Mouse (Mus musculus) cerebellum, postnatal 4 days (tissue): Measurements from ENCODE around the gene Prrg3.
A peak's percentile ranks its signal among the peaks of the same experiment; 100 is the strongest.
"Not testable (repeated sequence)": the region's sequence is repeated elsewhere in the genome, so short reads cannot be mapped to it uniquely, and the experiment has no call there.

Experiments used
- DNase-seq, 2 experiments: peaks; one replicate each; pipeline ENCODE4 v3.0.0; 2022; ENCODE audit warnings: low spot score in 2 of 2, mixed read lengths in 1 of 2

The Prrg3 gene

DNA sequence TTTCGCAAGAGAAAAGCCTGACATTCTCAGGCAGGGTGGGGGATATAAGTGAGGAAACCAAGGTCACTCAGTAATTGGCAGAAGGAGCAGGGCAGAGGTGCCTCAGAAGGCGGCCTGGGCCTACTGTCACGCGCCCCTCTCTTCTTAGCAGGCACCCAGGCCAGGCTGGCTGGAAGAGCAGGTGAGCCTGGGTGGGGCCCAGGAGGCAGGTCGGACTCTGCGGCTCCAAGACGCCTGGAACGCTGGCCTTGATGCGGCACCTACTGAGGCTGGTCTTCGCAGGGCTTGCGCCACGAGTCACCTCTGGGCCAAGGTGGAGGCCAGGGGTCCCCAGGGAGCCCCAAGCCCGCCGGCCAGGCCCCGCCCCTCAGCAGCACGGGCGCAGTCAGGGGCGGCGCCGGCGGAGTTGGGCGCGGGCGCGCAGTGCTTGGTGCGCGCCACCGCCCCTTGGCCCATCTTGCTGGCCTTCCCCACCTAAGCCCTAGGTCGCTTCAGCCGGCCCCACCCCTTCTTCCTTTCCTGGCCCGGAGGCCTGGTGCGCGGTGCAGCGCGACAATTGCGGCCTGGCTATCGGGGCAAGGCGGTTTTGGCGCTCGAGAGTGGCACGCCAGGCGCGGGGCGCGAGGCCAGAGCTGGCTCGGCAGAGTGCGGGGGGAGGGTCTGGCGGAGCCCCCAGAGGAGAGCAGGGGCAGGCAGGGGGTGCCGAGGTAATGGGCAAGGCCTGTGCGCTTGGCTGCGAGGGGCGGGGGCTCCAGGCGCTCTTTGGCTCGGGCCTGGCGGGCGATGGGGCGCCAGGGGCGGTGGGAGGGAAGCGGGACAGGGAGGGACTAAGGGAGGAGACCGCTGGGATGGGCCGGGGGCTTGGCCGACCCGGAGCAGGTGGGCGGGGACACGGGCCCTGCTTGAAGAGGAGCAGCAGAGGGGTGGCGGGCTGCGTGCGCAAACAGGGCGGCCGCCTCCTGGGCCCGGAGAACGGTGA lies at the start of gene Prrg3:
Gene Prrg3 (plus strand): TSS at position 552 of the 979 bp plus-strand sequence.
- peak; percentile 21 to 55 for DNase-seq

DNA sequence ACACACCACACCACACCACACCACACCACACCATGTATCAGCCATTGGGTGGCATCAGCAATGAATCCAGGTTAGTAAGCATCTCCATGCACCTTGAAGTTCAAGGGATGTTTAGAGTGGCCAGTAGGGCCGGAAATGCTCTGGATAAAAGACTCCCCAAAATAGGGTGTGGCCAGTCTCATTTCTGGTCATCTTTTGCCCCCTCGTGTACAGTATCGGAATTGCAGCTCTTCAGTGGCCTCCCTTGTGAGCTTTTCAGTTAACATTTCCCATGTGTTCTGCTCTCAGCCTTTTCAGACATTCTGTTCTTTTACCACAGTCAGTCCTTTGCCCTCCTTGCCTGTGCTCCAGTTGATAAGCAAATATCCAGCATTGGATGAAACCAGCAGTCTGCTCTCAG lies 15.8 kb upstream of the Prrg3 start:
- peak in 1 of 2 experiments; percentile 41 for DNase-seq

DNA sequence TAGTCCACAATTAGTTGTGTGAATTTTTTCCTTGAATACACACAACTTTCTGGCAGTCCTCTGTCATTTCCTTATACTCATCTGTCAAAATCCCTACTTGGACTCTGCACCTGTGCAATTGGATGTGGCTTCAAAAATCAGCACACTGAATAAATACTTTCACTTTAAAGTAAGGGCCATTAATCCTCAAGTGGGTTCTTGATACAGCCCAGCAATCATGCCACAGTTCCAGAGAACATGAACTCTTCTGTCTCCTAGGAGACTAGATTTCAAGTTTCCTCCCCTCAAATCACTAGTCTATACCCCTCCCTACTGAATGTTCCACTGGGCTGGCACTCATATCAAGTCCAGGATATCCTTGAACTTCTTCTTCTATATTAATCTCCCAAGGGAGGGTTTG lies 4.1 kb upstream of the Prrg3 start:
- DNase-seq: no peak

DNA sequence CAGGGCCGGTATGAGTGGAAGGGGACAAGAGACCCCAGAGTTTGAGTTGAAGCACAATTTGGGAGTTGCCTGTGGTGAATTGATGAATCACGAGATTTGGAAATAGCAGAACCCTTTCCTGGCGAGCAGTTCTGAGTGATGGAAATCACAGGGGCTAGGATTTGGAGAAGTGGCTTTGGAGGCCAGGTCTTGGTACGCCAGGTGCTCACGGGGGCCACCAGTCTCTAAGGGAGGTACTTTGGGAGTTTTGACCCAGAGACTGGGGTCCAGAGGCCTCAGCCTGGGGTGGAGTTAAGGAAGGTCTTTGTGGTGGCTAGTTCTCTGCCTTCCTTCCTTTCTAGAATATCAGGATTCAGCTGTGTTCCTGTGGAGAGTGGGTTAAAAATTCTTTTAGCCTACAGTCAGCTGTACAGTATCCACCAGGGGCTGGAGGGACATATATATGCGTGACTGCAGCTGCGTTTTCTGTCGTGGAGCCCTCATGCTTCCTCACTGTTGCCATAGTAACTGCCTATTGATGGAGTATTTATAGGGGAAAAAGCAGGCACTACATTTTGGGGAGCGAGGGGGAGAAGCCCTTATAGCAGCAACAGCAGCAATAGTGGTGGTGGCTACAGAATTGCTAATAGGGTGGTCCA lies 970 bp downstream of the Prrg3 start:
- DNase-seq: no peak

DNA sequence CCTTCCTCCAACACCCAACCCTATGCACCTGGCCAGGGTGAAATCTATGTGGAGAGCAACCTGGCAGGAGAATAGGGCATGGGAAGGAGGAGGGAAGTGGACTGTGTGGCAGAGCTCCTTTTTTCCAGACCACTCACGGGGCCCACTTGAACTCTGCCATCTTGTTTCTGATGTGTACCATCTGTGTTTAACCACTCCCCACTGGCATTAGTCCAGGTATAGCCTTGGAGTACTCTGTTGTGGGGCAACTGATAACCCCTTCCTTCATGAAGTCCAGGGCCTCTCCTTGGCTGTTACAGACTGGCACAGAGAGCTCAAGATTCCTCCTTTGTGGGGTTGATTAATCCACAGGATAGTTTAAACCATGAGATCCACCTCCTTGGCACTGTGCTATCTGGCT lies 5.8 kb downstream of the Prrg3 start:
- no peak for DNase-seq

DNA sequence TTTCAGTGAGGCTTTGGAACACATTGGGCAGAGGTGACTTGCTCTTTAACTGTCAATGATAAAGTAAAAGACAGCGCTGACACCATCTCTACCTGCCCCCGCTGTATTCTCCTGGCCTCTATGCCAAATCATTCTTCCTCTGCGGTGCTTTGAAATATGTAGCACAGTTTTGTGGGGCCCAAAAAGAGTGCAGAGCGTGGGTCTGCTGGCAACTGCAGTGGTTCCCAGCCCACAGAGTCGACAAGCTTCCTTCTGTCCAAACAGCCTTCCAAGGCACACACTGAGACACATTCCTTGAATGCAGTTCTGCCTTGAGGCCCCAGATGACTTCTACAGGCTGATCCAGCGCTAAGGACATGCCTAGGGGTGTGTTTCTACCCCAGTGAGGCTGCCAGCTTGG lies 6.4 kb downstream of the Prrg3 start:
- DNase-seq: no peak

DNA sequence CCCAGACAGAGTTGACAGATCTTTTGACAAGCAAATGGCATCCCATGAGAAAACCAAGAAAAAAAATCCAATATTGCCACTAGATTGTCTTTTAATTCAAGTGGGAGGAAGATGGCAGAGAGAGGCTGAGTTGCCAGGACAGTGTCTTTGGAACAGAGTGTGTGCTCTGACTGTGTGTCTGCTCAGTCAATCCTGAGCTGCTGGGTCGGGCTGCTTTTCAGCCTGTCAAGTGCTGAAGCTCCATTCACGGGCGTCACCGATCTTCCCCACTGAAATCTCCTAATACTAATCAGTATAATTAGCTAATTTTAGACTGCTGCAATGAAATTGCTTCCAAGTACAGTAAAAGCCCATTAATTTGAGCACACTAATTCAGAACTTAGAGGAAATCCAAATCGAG lies 8.9 kb downstream of the Prrg3 start:
- no peak for DNase-seq

DNA sequence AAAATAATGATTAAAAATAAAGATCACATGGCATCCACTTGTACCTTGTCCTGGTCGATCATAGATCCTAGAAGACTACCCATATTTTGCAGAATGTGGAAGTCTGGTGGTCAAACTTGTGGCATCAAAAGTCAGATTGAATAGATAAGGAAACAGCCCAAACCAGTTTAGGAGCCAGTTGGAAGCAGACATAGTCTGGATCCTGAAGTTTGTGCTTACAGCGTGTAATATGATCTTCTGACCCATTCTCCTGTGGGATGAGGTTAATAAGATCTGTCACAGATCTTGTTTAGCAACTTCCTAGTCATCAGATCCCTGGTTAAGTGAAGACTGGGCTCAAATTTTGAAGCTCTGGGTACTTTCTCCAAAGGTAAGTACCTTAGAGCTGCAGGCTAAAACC lies 10.3 kb downstream of the Prrg3 start, which contains the start of gene Fate1:
Gene Fate1 (plus strand): TSS at position 301 of the 400 bp plus-strand sequence.
- DNase-seq: no peak

DNA sequence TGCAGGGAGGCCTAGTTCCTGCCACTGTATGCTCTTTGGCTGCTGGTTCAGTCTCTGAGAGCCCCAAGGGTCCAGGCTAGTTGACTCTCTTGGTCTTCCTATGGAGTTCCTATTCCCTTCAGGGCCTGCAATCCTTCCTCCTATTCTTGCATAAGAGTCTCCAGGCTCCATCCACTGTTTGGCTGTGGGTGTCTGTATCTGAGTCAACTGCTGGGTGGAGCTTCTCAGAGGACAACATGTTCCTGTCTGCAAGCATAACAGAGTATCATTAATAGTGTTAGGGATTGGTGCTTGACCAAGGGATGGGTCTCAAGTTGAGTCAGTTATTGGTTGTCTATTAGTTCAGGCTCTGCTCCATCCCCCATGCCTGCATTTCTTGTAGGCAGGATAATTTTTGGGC lies 15.3 kb downstream of the Prrg3 start:
- DNase-seq: not testable (repeated sequence)

DNA sequence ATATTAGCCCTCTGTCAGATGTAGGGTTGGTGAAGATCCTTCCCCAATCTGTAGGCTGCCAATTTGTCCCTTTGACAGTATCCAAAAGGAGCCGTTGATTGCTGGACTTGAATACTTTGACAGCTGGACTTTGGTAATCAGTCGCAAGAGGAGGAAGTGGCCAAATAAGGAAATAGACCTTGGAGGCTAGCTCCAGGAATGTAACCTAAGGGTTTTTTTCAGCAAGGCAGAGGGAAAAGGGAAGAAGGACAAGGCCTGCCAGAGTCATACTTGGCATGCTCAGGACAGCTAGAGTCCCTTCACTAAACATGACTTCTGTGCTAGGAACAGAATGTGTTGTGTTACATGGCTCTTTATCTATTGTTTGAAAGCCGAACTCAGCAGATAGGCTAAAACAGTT lies 18.0 kb downstream of the Prrg3 start:
- DNase-seq: no peak

DNA sequence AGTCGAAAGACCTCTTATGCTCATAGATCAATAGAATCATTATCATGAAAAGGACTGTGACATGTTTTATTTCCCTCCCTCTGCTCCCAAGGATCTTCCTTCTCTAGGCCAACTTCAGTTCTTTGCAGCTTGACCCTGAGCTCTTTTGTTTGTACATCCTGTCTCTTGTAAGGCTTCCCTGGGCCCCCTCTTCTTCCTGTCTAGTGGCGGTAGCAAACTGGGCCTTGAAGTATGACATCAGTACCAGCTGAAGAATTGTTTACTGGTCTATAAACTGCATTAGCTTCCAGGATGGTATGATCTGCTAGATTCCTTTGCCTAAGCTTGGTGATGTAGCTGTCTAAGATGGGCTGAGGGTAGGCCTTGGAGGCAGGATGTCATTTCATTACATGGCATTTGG lies 18.9 kb downstream of the Prrg3 start:
- DNase-seq: no peak

DNA sequence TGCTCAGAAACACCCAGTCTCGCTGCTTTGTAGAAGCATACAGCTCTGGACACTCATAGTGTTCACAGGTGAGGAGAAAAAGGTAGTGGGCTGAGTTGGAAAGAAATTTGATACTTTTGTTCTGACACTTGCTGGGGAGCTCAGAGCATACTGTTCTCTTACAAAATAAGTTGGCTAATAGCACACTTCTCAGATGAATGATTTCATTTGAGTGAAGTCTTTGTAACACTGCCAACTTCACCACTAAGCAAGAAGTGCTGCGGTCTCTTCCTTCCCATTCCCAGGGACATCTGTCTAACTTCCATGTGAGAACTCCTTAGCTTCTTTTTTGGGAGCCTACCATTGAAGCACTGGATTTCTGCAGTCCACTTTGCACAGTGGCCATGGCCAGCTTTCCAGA lies 20.8 kb downstream of the Prrg3 start:
- no peak for DNase-seq

DNA sequence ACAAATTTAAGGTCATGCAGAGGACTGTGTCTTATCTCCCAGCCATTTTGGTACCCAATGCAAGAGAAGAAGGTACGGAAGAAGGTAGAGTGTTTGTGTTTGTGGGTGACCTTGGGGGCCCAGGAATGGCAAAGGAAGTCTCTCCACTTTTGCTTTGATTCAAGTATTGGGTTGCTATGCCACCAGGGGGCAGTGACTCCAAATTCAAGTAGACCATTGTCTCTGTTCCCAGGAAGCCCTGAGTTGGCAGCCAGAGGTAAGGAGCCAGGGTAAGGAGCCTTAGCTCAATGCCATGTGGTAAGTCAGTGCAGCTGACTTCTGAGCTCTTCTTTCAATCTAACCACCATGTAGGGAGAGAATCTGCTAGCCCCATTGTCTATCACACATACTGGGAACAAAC lies 21.4 kb downstream of the Prrg3 start:
- DNase-seq: no peak

DNA sequence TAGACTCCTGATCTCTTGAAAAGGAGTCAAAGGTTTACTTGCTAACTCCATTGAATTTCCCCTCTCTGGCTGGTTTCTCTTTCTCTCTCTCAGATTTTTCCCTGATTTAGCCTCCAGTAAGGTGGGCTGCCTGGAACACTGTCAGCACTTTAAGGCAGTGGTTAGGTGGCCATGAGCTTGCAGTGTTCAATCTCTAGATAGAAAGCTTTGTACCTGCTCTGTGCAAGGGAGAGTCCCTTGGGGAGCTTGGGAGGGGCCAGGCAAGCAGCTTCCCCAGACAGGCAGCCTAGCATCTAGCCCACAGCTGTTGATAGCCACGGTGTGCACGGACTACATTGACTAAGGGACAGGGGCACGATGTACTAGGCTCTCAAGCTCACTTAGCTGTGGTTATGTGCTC lies 29.1 kb downstream of the Prrg3 start, which contains the start of gene Cnga2:
Gene Cnga2 (plus strand): TSS at position 301 of the 400 bp plus-strand sequence.
- DNase-seq: no peak

DNA sequence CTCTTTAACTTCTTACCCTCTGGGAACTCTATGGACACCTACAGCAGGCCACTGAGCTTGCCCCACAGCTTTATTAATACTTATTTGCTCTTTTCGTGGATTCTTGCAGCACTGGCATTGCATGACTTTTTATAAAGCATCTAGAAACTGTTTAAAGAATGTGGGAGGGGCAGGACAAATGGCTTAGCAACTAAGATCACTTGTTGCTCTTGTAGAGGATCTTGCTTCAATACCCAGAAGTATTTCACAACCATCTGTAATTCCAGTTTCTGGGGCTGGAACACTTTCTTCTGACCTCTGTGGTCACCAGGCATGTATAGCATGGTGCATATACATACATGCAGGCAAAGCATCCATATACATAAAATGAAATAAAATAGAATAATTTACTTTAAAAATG lies 33.5 kb downstream of the Prrg3 start:
- no peak for DNase-seq

DNA sequence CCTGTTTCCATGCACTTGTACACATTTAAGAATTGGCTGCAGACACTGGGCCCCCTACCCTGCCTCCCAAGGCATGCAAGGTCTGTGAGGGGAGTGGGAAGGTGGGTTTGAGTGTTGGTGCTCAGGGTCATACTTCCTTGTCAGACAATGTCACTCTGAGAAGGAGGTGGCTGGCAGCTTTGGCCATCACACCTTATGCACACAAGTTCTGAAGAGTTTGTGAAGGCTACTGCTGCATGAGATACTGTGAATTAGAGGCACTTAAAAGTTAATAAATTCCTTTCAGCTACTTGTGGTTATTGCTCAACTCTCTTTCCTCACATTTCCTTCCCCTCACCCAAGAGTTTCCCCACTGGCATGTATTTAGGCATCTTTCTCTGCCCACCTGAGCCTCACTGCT lies 47.5 kb downstream of the Prrg3 start:
- DNase-seq: no peak

DNA sequence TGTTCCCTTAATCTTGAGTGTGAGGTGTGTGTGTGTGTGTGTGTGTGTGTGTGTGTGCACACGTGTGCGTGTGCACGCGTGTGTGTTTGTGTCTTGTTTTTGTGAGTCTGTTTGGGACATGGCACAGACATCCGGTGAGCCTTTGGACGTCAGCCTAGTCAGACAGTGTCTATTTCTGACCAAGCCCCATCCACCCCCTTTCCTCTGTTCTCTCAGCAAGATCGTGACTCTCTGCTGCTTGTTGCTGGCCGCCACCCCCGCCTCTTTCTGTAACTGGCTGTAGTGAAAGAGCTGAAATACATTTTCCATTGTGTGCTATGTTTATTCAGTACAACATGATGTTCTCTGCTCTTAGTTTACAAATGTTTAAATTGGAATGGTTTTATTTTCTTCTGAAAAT lies 49.8 kb downstream of the Prrg3 start:
- DNase-seq: no peak

DNA sequence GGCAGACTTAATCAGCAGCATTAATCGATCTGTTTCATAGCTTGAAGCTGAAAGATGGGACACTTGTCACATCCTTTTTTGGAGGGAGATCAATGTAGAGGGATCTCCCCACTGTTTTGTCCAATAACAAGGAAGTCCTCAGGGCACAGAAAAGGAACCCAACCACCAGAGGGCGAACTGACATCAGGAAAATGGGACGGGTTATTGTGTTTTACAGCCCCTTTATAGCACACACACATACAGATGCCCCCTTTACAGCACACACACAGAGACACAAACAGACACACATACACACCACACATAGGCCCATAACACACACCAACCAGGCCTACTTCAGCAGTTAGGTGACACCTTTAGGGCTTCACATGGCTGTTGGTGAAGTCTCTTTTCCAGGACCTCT lies 50.4 kb downstream of the Prrg3 start:
- peak in 1 of 2 experiments; percentile 9 for DNase-seq

DNA sequence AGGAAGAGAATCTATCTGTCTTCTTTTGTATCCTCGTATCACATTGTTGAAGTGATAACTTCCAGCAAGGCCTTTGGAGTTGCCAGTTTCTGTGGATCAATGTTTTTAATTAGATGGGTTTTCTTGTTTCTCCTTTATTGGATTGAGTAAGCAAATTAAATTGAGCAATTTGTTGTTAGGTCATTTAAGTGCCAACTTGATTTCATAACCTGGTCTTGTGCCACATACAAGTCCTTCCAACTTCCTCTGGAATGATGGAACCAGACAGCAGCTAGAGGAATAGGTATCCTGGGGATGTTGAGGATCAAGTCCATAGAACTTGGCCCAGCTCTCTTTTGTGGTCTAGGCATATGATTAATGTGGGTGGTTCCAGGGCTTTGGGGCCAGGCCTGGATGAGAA lies 59.8 kb downstream of the Prrg3 start:
- DNase-seq: no peak
